Mouse (Mus musculus): ENCODE measurements around the gene Ptpn9.
"Not testable (repeated sequence)": the region's sequence is repeated elsewhere in the genome, so short reads cannot be mapped to it uniquely, and the experiment has no call there.

The Ptpn9 gene

GRCm38 (mm10) chr9:56994286-56995197 lies at the start of gene Ptpn9:
TSS of gene Ptpn9 (plus strand) at chr9:56994923.
- DNase-seq (ENCODE audit: extremely low read depth, insufficient read length, low spot score): peak; percentile 91

DNA sequence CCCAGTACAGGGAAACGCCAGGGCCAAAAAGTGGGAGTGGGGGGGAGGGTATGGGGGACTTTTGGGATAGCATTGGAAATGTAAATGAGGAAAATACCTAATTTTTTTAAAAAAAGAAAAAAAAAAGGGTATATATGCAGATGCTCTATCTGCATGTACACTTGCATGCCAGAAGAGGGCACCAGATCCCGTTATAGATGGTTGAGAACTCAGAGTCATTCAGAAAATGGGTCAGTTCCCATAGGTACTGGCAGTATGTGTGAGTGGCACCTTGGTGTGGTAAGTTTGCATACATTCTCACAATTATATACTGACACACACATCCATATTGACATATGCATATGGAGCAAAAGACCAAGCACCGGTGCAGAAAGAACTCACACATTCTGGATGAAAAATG lies 47.2 kb upstream of the Ptpn9 start:
- DNase-seq (ENCODE audit: extremely low read depth, insufficient read length, low spot score): not testable (repeated sequence)

DNA sequence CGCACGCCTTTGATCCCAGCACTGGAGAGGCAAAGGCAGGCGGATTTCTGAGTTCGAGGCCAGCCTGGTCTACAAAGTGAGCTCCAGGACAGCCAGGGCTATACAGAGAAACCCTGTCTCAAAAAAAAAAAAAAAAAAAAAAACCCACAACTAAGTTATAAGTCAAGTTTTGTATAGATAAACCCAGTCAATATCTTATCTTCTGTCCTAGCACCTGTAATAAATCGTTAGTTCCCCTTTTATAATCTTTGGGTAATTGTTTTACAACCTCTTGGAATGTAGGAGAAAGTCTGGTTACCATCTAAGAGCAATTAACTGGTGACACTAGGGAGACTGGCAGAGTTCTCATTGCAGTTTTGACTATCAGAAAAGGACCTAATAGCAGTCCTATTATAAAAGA lies 46.0 kb upstream of the Ptpn9 start:
- DNase-seq (ENCODE audit: extremely low read depth, insufficient read length, low spot score): not testable (repeated sequence)

DNA sequence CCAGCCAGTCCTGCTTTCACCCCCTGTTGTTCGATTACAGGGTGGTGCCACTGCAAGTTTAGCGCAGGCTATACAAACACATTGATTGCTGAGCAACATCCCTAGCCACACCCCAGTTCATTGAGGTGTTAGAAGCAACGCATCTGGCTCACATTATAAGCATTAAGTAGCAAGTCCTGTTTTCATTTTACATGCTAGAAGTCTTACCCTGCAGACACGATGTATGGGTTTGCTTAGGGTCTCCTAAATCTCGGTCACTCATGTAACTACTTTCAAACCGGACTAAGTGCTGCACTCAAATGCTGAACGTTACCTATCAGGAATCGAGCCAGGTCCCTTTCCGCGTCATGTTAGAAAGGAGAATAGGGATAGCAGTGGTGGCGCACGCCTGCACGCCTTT lies 45.0 kb upstream of the Ptpn9 start:
- DNase-seq (ENCODE audit: extremely low read depth, insufficient read length, low spot score): no peak

GRCm38 (mm10) chr9:56950414-56951400 lies 44.0 kb upstream of the Ptpn9 start, which contains the start of gene Snupn:
TSS of gene Snupn (plus strand) at chr9:56950878.
- peak; percentile 96 for DNase-seq (ENCODE audit: extremely low read depth, insufficient read length, low spot score)

DNA sequence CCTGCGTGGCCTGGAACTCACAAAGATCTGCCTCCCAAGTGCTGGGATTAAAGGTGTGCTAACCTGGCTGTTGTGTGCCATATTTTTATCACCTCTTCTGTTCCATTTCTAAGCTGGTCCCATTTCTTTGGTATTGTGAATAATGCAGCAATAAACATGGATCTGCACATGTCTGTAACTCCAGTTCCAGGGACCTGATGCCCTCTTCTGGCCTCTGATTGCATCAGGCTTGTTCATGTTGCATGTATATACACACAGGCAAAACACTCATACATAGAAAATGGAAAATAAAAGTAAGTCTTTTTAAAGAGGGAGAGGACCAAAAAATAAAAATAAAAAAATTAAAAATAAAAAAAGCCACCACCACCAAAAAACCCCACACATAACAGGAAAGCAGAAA lies 41.2 kb upstream of the Ptpn9 start:
- no peak for DNase-seq (ENCODE audit: extremely low read depth, insufficient read length, low spot score)

DNA sequence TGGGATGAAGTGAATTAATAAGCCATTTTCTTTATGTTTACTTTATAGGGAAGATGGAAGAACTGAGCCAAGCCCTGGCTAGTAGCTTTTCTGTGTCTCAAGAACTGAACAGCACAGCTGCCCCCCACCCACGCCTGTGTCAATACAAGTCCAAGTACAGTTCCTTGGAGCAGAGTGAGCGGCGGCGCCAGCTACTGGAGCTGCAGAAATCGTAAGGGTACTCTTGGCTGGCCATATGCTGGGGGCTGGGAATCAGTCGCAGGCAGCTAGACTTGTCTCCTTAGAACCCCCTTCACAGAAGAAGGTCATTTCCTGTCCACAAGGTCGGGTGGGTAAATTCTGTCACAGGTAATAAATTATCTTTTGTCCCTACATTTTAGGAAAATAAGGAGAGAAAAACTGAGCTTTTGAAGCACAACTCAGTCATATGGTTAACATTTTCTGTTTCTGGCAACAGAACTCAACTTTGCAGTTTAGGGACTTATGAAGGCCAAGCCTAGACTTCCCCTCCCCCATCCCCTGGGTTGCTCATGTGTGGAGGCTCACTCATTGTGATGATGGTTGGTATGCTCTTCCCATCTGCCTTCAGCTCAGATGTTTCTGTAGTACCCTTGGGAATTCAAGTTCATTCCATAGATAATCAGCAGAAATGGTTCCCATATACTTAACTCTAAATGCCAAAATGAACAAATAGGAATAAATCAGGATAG lies 37.6 kb upstream of the Ptpn9 start:
- no peak for DNase-seq (ENCODE audit: extremely low read depth, insufficient read length, low spot score)

DNA sequence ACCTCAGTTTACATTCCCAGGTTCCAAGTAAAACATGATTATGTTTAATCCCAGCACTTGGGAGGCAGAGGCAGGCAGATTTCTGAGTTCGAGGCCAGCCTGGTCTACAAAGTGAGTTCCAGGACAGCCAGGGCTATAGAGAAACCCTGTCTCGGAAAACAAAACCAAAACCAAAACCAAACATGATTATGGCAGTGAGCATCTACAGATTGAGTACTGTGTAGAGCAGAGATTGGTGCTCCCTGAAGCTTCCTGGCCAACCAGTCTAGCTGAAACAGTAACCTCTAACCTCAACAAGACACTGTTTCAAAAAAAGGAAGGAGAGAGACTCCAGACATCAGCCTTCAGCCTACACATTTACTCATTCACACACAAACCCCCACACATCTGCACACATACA lies 36.0 kb upstream of the Ptpn9 start:
- no peak for DNase-seq (ENCODE audit: extremely low read depth, insufficient read length, low spot score)

DNA sequence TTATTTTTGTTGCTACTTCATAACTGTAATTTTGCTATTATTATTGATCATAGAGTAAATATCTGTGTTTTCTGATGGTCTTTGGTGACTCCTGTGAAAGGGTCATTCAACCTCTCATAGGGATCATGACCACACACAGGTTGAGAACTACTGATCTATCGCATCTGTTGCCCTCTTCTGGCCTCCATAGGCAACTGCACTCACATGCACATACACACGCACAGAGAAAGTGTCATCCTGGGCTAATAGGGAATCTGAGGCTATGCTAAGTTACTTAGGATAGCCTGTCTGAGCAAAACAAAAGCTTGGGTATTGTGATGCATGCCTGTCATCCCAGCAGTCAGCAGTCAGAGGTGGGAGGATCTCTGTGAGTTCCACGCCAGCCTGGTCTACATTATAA lies 33.1 kb upstream of the Ptpn9 start:
- no peak for DNase-seq (ENCODE audit: extremely low read depth, insufficient read length, low spot score)

DNA sequence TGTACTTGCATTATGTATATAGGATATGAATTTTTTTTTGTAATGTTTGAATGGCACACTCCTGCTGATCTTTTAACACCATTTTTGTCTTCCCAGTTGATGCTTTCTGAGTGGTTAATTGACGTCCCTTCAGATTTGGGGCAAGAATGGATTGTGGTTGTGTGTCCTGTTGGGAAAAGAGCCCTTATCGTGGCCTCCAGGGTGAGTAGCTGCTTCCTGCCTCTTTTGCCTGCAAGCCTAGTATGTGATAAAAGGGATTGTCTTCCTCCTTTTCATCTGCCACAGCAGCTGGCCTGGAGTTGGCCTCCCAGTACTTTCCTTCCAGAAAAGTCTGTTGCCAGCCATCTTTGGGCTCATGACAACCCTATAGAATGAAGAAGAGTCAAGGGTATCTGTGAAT lies 24.6 kb upstream of the Ptpn9 start:
- DNase-seq (ENCODE audit: extremely low read depth, insufficient read length, low spot score): no peak

DNA sequence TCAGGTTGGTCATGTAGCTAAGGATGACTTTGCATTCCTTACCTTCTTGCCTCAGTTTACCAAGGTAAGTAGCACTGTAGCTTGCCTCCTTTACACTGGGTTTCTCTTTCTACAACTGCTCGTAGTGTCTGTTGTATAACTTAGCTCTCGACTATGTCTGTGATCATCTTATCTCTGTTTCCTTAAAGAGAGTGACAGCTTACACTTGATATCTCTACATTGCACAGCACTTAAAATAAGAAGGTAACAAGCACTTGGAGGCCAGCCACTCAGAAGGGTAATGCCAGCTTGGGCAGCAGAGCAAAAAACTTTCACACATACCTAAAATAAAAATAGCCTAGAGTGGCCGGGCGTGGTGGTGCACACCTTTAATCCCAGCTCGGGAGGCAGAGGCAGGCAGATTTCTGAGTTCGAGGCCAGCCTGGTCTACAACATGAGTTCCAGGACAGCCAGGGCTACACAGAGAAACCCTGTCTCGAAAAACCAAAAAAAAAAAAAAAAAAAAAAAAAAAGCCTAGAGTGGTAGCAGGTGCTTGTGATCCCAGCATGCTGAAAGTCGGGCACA lies 20.7 kb upstream of the Ptpn9 start:
- DNase-seq (ENCODE audit: extremely low read depth, insufficient read length, low spot score): no peak

DNA sequence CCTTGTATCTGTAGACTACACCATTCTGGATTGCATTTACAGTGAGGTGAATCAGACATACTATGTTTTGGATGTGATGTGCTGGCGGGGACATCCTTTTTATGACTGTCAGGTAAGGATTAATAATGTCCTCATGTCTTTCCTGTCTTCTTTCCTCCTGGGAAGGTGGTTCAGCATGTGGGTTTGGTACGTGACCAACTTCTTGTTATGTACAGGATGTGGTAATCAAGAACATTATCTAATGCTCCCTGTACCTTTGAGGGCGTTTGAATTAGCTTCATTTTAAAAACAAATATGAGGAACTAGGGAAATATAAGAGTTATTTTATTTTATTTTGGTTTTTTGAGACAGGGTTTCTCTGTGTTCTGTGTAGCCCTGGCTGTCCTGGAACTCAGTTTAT lies 19.5 kb upstream of the Ptpn9 start:
- no peak for DNase-seq (ENCODE audit: extremely low read depth, insufficient read length, low spot score)

DNA sequence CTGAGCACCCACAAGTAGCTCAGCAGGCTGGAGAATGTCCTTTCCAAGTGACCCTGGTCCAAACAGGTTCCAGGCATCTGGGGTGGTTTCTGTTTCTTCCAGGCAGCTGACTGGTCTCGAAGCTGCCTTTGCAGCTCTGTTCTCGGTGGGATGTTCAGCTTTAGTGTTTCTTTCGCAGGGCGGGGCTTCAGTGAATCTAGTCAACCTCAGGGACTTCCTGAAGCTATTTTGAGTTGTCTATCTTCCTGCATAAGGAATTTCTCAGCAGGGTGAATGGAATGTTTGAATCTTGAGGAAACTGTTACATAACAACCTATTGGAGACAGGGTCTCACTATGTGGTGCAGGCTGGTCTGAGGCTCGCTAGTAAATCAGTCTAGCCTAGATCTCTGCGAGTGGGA lies 14.5 kb upstream of the Ptpn9 start:
- DNase-seq (ENCODE audit: extremely low read depth, insufficient read length, low spot score): no peak

DNA sequence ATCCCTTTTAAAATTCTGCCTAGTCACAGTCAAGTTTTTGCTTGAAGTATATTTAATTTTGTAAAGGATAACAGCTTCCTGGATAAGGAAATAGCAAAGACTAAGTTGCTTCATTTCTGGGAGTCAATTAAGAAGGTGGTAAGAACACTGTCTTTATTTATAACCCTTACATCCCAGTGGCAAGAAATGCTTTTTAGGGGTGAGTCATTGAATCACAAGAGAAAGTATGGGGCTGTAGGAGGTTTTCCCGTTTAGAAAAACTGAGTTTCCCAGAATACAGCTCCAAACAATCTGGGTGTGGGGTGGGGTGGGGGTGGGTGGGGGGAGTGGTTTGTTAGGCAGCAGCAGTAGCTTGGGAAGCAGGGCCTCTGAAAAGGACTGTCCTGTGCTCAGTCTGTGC lies 13.2 kb upstream of the Ptpn9 start:
- no peak for DNase-seq (ENCODE audit: extremely low read depth, insufficient read length, low spot score)

DNA sequence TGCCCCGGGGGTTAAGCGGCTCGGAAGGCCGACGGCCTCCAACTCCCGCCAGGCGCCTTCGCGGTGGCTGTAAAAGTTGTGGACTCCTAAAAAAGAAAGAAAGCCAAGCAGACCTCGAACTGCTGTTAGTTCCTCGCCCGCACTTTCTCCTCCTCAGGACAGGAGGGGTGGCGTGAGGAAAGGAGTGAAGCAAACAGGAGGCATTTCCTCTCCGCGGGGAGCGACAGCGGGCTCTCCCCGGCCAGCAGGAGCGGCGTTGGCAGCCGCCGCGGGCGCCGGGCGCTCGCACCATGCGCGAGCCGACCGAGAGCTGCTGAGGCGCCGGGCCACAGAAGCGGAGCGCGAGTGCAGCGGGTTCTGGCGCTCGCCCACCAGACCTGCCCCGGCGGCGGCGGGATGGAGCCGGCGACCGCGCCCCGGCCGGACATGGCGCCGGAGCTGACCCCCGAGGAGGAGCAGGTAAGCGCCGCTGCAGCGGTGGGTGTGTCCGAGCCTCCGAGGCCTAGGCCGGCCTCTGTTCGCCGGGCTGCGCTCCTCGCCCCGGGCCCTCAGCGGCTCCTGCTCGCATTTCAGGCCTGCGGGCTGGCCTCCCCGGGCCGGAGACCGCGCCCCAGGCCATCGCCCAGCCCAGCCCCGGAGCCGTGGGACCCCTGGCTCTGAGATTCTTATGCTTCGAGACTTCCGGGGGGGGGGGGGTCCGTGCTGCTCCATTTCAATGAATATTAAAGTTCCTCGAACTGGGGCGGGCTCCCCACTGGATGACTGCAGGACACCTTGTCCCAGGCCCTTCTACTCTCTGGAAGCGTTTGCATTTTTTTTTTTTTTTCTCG lies 690 bp downstream of the Ptpn9 start:
- peak; percentile 75 for DNase-seq (ENCODE audit: extremely low read depth, insufficient read length, low spot score)

GRCm38 (mm10) chr9:56996028-56996346 lies 1.3 kb downstream of the Ptpn9 start:
- no peak for DNase-seq (ENCODE audit: extremely low read depth, insufficient read length, low spot score)

- peak; percentile 7 for DNase-seq (ENCODE audit: extremely low read depth, insufficient read length, low spot score)
These were observed 2.5 kb downstream of the Ptpn9 start for GRCm38 (mm10) chr9:56997206-56997605.

- DNase-seq (ENCODE audit: extremely low read depth, insufficient read length, low spot score): no peak
These were observed 8.3 kb downstream of the Ptpn9 start for GRCm38 (mm10) chr9:57003011-57003410.

DNA sequence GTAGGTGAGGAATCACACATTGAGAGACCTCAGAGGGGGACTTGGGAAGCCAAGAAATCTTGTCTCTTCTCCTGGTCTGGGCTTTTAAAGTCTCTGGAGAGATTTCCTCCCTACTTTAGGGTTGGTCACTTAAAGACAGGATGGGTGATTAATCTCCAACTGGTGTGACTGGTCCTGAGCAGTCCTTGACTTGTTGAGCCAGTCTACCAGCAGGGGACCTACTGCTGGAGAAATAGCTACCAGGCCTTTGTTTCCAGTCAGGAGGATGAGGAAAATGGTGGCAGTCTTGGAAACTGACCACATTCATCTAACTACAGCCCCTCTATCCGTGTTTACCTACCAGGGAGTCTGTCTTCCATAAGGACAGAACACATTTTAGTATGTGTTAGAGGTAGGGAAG lies 17.7 kb downstream of the Ptpn9 start:
- DNase-seq (ENCODE audit: extremely low read depth, insufficient read length, low spot score): no peak

GRCm38 (mm10) chr9:57012895-57013294 lies 18.2 kb downstream of the Ptpn9 start:
- DNase-seq (ENCODE audit: extremely low read depth, insufficient read length, low spot score): no peak

Data from 3134 (cell line).